Mouse (Mus musculus) hindbrain, embryonic 11.5 days (tissue): Measurements from ENCODE around the gene Scn1a. TPM values are rescaled to one million over a fixed set of nuclear protein-coding genes. Genes with fewer than 3 reads are reported as not detected.

Source experiments
- ATAC-seq: fragments of 200-750 bp; cut with Nextera tagmentation; 2 replicates; pipeline ENCODE4 v1.8.0; 2017; ENCODE audit warnings: mild to moderate bottlenecking, moderate TSS enrichment, moderate library complexity; ENCODE audit not compliant: low FRiP score
- DNase-seq: peaks from one replicate; pipeline ENCODE4 v3.0.0-alpha.2; 2015; ENCODE audit warnings: low spot score
- H3K27ac ChIP-seq: fragments of 300-500 bp; sonication (generic); 2 replicates; pipeline ENCODE4 v1.5.1; 2014; ENCODE audit warnings: mild to moderate bottlenecking, low read depth, low read length
- H3K27me3 ChIP-seq: fragments of 300-500 bp; sonication (generic); 2 replicates; pipeline ENCODE4 v1.6.1; 2014; ENCODE audit warnings: mild to moderate bottlenecking, low read length, moderate library complexity, mixed read lengths; ENCODE audit not compliant: control insufficient read depth, insufficient read depth
- H3K36me3 ChIP-seq: fragments of 300-500 bp; sonication (generic); 2 replicates; pipeline ENCODE4 v1.6.1; 2014; ENCODE audit warnings: mild to moderate bottlenecking, low read length, moderate library complexity, mixed read lengths; ENCODE audit not compliant: control insufficient read depth, insufficient read depth
- H3K4me1 ChIP-seq: fragments of 300-500 bp; sonication (generic); replicated peaks from 2 replicates; pipeline ENCODE4 v1.6.1; 2014; ENCODE audit warnings: low read length, mixed read lengths; ENCODE audit not compliant: control insufficient read depth, insufficient read depth
- H3K4me2 ChIP-seq: fragments of 300-500 bp; sonication (generic); replicated peaks from 2 replicates; pipeline ENCODE4 v1.6.1; 2014; ENCODE audit warnings: mild to moderate bottlenecking, low read depth, low read length
- H3K4me3 ChIP-seq: fragments of 300-500 bp; sonication (generic); 2 replicates; pipeline ENCODE4 v1.5.1; 2014; ENCODE audit warnings: low read depth, low read length
- H3K9ac ChIP-seq: fragments of 300-500 bp; sonication (generic); 2 replicates; pipeline ENCODE4 v1.6.1; 2014; ENCODE audit warnings: low read depth, low read length
- H3K9me3 ChIP-seq: fragments of 300-500 bp; sonication (generic); 2 replicates; pipeline ENCODE4 v1.6.1; 2016; ENCODE audit warnings: low read length; ENCODE audit not compliant: control insufficient read depth
- WGBS: fragments of 180-500 bp; shearing (Covaris S2); extraction: QIAGEN DNeasy Blood & Tissue Kit; methylation state at CpG from one replicate; pipeline ENCODE4 v1.1.7; 2014; 5-methylcytosine and 5-hydroxymethylcytosine counted together
- polyA plus RNA-seq: library from polyadenylated mRNA; unstranded; fragments of >200 nt; fragmentation: Nextera tagmentation; extraction: Ambion mirVana; gene quantifications from 2 replicates; pipeline ENCODE4 v1.2.1, GENCODE M21; 2014

The Scn1a gene
- polyA plus RNA-seq: 2.3 and 2.4 TPM in 2 replicates

GRCm38 (mm10) chr2:66440711-66441110, at the start of gene Scn1a:
TSS of gene Scn1a (minus strand) at chr2:66440840.
- H3K27ac ChIP-seq: no peak within 1 kb of the TSS
- WGBS: 13% methylated on average over 7 of the region's 7 CpGs
- ATAC-seq (peak; percentile 45; the same call in 1 of the 2 replicates), DNase-seq (peak; percentile 26)
- H3K36me3 ChIP-seq: no peaks in the 10 kb centered on the region
- H3K4me3 ChIP-seq: peak within 1 kb of the TSS; percentile 8
- H3K27me3 ChIP-seq: no peaks in the 10 kb centered on the region
- no peaks in the 10 kb centered on the region for H3K9me3 ChIP-seq
- H3K4me1 ChIP-seq: no peaks in the 10 kb centered on the region
- H3K4me2 ChIP-seq: peak within 1 kb of the TSS; percentile 31
- H3K9ac ChIP-seq: no peak within 1 kb of the TSS

GRCm38 (mm10) chr2:66478395-66478794, 37.8 kb upstream of the Scn1a start:
- H3K4me1 ChIP-seq: no peaks in the 10 kb centered on the region
- no peak overlapping the region for H3K4me3 ChIP-seq
- no peak overlapping the region for H3K9ac ChIP-seq
- H3K9me3 ChIP-seq: no peaks in the 10 kb centered on the region
- WGBS: 74% methylated on average over 2 of the region's 2 CpGs
- no peaks in the 10 kb centered on the region for H3K27me3 ChIP-seq
- H3K4me2 ChIP-seq: no peak overlapping the region
- DNase-seq (no peak), ATAC-seq (no peak)
- no peaks in the 10 kb centered on the region for H3K36me3 ChIP-seq
- no peak overlapping the region for H3K27ac ChIP-seq

DNA sequence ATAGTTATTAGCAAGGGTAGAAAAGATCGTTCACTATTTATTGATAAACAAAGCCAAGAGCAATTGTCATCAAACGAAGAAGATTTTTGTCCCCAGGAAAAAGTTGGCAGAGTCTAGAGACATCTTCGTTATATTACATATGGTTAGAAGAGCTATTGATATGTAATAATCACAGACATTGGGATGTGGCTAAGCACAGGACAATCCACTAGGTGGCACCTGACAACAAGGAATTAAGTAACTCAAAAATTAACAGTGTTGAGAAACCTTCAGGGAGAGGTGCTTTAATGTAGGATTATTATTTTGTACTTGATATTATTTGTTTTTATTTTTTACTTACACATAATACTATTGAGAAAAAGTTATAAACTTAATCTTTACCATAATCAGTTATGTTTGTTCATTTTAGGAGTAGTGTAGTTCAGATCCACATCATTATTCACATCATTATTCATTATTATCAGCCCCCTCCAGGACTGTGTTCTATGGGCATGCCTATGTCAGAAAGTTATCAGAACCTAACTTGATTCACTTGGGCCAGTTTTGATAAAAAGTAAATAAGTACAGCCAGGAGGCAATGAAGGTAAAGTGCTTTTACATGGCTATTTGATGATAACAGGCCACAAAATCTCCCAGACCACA, 32.7 kb upstream of the Scn1a start:
- WGBS: 57% methylated on average over 3 of the region's 3 CpGs
- no peaks in the 10 kb centered on the region for H3K9me3 ChIP-seq
- H3K4me3 ChIP-seq: no peak overlapping the region
- H3K27me3 ChIP-seq: no peaks in the 10 kb centered on the region
- no peak overlapping the region for H3K4me2 ChIP-seq
- H3K27ac ChIP-seq: no peak overlapping the region
- no peaks in the 10 kb centered on the region for H3K36me3 ChIP-seq
- H3K9ac ChIP-seq: no peak overlapping the region
- DNase-seq: peak; percentile 50
- H3K4me1 ChIP-seq: no peaks in the 10 kb centered on the region
- ATAC-seq: peak; percentile 66

GRCm38 (mm10) chr2:66465484-66465883, 24.8 kb upstream of the Scn1a start:
- Histone ChIP-seq H3K4me2 (no peak overlapping the region), H3K27me3 (no peaks in the 10 kb centered on the region), H3K4me3 (no peak overlapping the region), H3K9me3 (no peaks in the 10 kb centered on the region), H3K27ac (no peak overlapping the region), H3K4me1 (no peaks in the 10 kb centered on the region), H3K36me3 (no peaks in the 10 kb centered on the region), H3K9ac (no peak overlapping the region)
- ATAC-seq (no peak), DNase-seq (no peak)
- 93% methylated on average over 3 of the region's 3 CpGs for WGBS

- WGBS: 93% methylated on average over 2 of the region's 2 CpGs
- H3K27me3 ChIP-seq: no peaks in the 10 kb centered on the region
- H3K4me3 ChIP-seq: no peak overlapping the region
- no peaks in the 10 kb centered on the region for H3K4me1 ChIP-seq
- no peaks in the 10 kb centered on the region for H3K36me3 ChIP-seq
- no peak overlapping the region for H3K4me2 ChIP-seq
- DNase-seq: no peak
- no peak for ATAC-seq
- no peaks in the 10 kb centered on the region for H3K9me3 ChIP-seq
- no peak overlapping the region for H3K27ac ChIP-seq
- H3K9ac ChIP-seq: no peak overlapping the region
These were observed 24.3 kb upstream of the Scn1a start for GRCm38 (mm10) chr2:66464874-66465458.

DNA sequence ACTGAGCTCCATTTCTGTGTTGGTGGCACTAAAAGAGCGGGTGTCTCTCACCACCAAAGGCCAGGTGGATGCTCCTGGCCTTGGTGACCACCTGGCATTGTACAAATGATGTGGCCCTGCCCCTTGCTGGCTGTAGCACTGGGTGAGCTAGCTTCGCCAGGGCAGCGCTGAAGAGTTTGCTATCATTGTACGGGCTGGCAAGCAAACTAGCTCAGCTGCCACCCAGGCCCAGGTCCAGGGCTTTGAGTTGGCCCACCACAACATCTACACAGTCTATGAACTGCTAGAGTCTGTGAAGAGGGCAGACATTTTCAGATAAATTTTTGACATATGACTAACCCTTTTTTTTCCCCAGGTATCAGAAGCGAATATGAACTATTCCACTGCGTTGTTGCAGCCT, 23.3 kb upstream of the Scn1a start:
- Histone ChIP-seq H3K27me3 (no peaks in the 10 kb centered on the region), H3K36me3 (no peaks in the 10 kb centered on the region), H3K4me1 (no peaks in the 10 kb centered on the region), H3K9me3 (no peaks in the 10 kb centered on the region), H3K27ac (no peak overlapping the region), H3K4me3 (no peak overlapping the region), H3K4me2 (no peak overlapping the region), H3K9ac (no peak overlapping the region)
- DNase-seq: no peak
- no peak for ATAC-seq
- WGBS: 93% methylated on average over 6 of the region's 6 CpGs

- Histone ChIP-seq H3K9me3 (no peaks in the 10 kb centered on the region), H3K4me3 (no peak overlapping the region), H3K9ac (no peak overlapping the region), H3K27me3 (no peaks in the 10 kb centered on the region), H3K27ac (no peak overlapping the region), H3K4me2 (no peak overlapping the region), H3K4me1 (no peaks in the 10 kb centered on the region), H3K36me3 (no peaks in the 10 kb centered on the region)
- ATAC-seq (no peak), DNase-seq (no peak)
- 96% methylated on average over 1 of the region's 1 CpGs for WGBS
These were observed 21.8 kb upstream of the Scn1a start for GRCm38 (mm10) chr2:66462458-66462857.

DNA sequence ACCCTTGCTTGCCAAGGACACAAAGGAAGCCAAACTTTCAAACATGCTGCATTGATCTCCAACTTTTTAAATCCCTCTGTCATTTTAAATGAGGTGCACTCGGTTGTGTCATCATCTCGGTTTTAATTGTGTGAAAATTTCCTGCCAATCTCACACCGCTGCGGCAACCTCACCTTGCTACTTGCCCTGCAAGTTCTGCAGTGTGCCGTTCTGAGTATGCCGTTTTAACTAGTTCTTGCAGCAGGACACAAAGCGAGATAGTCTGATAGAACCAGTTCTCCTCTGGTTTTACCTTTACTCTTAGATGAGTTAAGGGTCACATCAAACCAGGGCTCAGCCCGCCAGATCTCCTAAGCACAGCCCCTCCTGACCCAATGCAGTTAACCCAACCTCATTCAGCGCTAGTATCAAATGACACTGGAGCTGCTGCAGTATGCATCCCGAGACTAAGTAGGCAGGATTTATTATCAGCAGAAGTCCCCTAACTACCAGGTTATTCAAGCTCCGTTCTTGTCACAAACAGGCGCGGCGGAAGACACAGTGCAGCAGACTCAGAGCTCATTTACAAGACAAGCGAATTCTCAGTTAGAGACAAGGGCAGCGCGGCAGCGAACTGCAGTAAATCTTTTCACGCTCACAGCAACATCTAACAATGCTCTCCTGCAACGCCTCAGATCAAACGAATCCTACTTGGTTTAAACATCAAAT, 722 bp downstream of the Scn1a start:
- DNase-seq (peak; percentile 58), ATAC-seq (peak; percentile 69)
- H3K27me3 ChIP-seq: no peaks in the 10 kb centered on the region
- no peak overlapping the region for H3K9ac ChIP-seq
- no peak overlapping the region for H3K27ac ChIP-seq
- WGBS: 10% methylated on average over 21 of the region's 21 CpGs
- peak overlapping the region; percentile 31 for H3K4me2 ChIP-seq
- H3K36me3 ChIP-seq: no peaks in the 10 kb centered on the region
- no peaks in the 10 kb centered on the region for H3K9me3 ChIP-seq
- no peaks in the 10 kb centered on the region for H3K4me1 ChIP-seq
- H3K4me3 ChIP-seq: peak overlapping the region; percentile 8
